Mouse (Mus musculus): ENCODE measurements around the gene Cluh.

The Cluh gene

GRCm38 (mm10) chr11:74649095-74649646 lies at the start of gene Cluh:
Gene Cluh, plus strand, starts transcription at chr11:74649495.
- 0% methylated on average over 56 of the region's 58 CpGs for WGBS

GRCm38 (mm10) chr11:74602286-74602685 lies 47.0 kb upstream of the Cluh start:
- WGBS: 77% methylated on average over 1 of the region's 1 CpGs

- WGBS: 56% methylated on average over 5 of the region's 5 CpGs
Measured at GRCm38 (mm10) chr11:74610068-74610467, 39.2 kb upstream of the Cluh start.

GRCm38 (mm10) chr11:74610545-74611176 lies 38.6 kb upstream of the Cluh start, which contains the start of gene Rap1gap2:
Gene Rap1gap2, minus strand, starts transcription at chr11:74610915.
- WGBS: 1% methylated on average over 49 of the region's 50 CpGs

GRCm38 (mm10) chr11:74611437-74611836 lies 37.9 kb upstream of the Cluh start:
- WGBS: 15% methylated on average over 7 of the region's 7 CpGs

- WGBS: 67% methylated on average over 4 of the region's 4 CpGs
Measured at GRCm38 (mm10) chr11:74613428-74613827, 35.9 kb upstream of the Cluh start.

- 64% methylated on average over 5 of the region's 5 CpGs for WGBS
Measured at GRCm38 (mm10) chr11:74615571-74615970, 33.7 kb upstream of the Cluh start.

GRCm38 (mm10) chr11:74619201-74619955 lies 29.9 kb upstream of the Cluh start, which contains the start of gene Ccdc92b:
Gene Ccdc92b, plus strand, starts transcription at chr11:74619605.
- WGBS: 1% methylated on average over 57 of the region's 63 CpGs

- 2% methylated on average over 16 of the region's 16 CpGs for WGBS
Measured at GRCm38 (mm10) chr11:74619956-74620300, 29.4 kb upstream of the Cluh start.

- 77% methylated on average over 8 of the region's 8 CpGs for WGBS
Measured at GRCm38 (mm10) chr11:74621974-74622669, 27.2 kb upstream of the Cluh start.

- WGBS: 70% methylated on average over 6 of the region's 6 CpGs
Measured at GRCm38 (mm10) chr11:74623693-74624092, 25.6 kb upstream of the Cluh start.

- WGBS: 65% methylated on average over 3 of the region's 3 CpGs
Measured at GRCm38 (mm10) chr11:74627481-74627880, 21.8 kb upstream of the Cluh start.

- WGBS: 79% methylated on average over 7 of the region's 7 CpGs
Measured at GRCm38 (mm10) chr11:74631880-74632789, 17.2 kb upstream of the Cluh start.

GRCm38 (mm10) chr11:74634490-74635275 lies 14.6 kb upstream of the Cluh start:
- 70% methylated on average over 5 of the region's 5 CpGs for WGBS

- 15% methylated on average over 8 of the region's 8 CpGs for WGBS
Measured at GRCm38 (mm10) chr11:74637486-74637885, 11.8 kb upstream of the Cluh start.

- 2% methylated on average over 85 of the region's 86 CpGs for WGBS
Measured at GRCm38 (mm10) chr11:74637971-74638790, 11.1 kb upstream of the Cluh start.

GRCm38 (mm10) chr11:74638791-74639411 lies 10.4 kb upstream of the Cluh start:
- WGBS: 22% methylated on average over 9 of the region's 9 CpGs

GRCm38 (mm10) chr11:74639628-74640027 lies 9.7 kb upstream of the Cluh start:
- WGBS: 54% methylated on average over 1 of the region's 1 CpGs

GRCm38 (mm10) chr11:74647966-74648365 lies 1.3 kb upstream of the Cluh start:
- WGBS: 81% methylated on average over 1 of the region's 1 CpGs

Data from cerebral cortex, adult 2 months (tissue).